Mouse (Mus musculus) thymus, postnatal 10 days (tissue): Measurements from ENCODE around the gene Stub1.
A peak's percentile ranks its signal among the peaks of the same experiment; 100 is the strongest.
"Not testable (repeated sequence)": the region's sequence is repeated elsewhere in the genome, so short reads cannot be mapped to it uniquely, and the experiment has no call there.

Experiments used
- DNase-seq, 2 experiments: peaks; one replicate each; pipeline ENCODE4 v3.0.0; 2021; ENCODE audit warnings: low spot score in 2 of 2

The Stub1 gene

GRCm38 (mm10) chr17:25833291-25833663 is at the start of gene Stub1:
Gene Stub1, minus strand, starts transcription at chr17:25833404.
- DNase-seq = peak in 1 of 2 experiments; percentile 44

GRCm38 (mm10) chr17:25882306-25882705 is 49.1 kb upstream of the Stub1 start:
- DNase-seq = no peak

GRCm38 (mm10) chr17:25881691-25882090 is 48.5 kb upstream of the Stub1 start:
- DNase-seq = no peak

GRCm38 (mm10) chr17:25880913-25881641 is 47.9 kb upstream of the Stub1 start:
- DNase-seq = no peak

GRCm38 (mm10) chr17:25880196-25880910 is 47.1 kb upstream of the Stub1 start, which contains the start of gene Wfikkn1:
Gene Wfikkn1, minus strand, starts transcription at chr17:25880858.
- no peak for DNase-seq

- DNase-seq = no peak
Observed at GRCm38 (mm10) chr17:25879750-25880149, 46.5 kb upstream of the Stub1 start.

- no peak for DNase-seq
Observed at GRCm38 (mm10) chr17:25879261-25879660, 46.1 kb upstream of the Stub1 start.

- DNase-seq = no peak
Observed at GRCm38 (mm10) chr17:25878611-25879180, 45.5 kb upstream of the Stub1 start.

- no peak for DNase-seq
Observed at GRCm38 (mm10) chr17:25877741-25878610, 44.8 kb upstream of the Stub1 start.

- no peak for DNase-seq
Observed at GRCm38 (mm10) chr17:25877025-25877424, 43.8 kb upstream of the Stub1 start.

- DNase-seq = no peak
Observed at GRCm38 (mm10) chr17:25876347-25876915, 43.2 kb upstream of the Stub1 start.

- DNase-seq = peak; percentile 81
Observed at GRCm38 (mm10) chr17:25875171-25876136, 42.2 kb upstream of the Stub1 start.

GRCm38 (mm10) chr17:25874721-25875170 is 41.5 kb upstream of the Stub1 start, which contains the start of gene Mettl26:
Gene Mettl26, plus strand, starts transcription at chr17:25875074.
- DNase-seq = peak; percentile 92 to 96

- DNase-seq = no peak
Observed at GRCm38 (mm10) chr17:25874148-25874720, 41.0 kb upstream of the Stub1 start.

GRCm38 (mm10) chr17:25873405-25874147 is 40.4 kb upstream of the Stub1 start:
- no peak for DNase-seq

GRCm38 (mm10) chr17:25872676-25873075 is 39.5 kb upstream of the Stub1 start:
- no peak for DNase-seq

- not testable (repeated sequence) for DNase-seq
Observed at GRCm38 (mm10) chr17:25871566-25871965, 38.4 kb upstream of the Stub1 start.

- DNase-seq = no peak
Observed at GRCm38 (mm10) chr17:25869954-25870353, 36.8 kb upstream of the Stub1 start.

- no peak for DNase-seq
Observed at GRCm38 (mm10) chr17:25869498-25869897, 36.3 kb upstream of the Stub1 start.
